Mouse (Mus musculus): ENCODE results near the gene Mrrf. TPM values are rescaled to one million over a fixed set of nuclear protein-coding genes. Genes with fewer than 3 reads are reported as not detected.

Gene Mrrf
- polyA plus RNA-seq, 1 experiment from 2014 or later, result 25.5 TPM

Other genes starting within 250 kb of the Mrrf start
- 4.2 and 5.0 TPM in 2 replicates for gene Ttll11, start 156.5 kb upstream of the Mrrf start, polyA plus RNA-seq (2016; fragmentation: Nextera tagmentation; extraction: Ambion mirVana)
- 161 and 178 TPM in 2 replicates for gene Ndufa8, start 87.0 kb upstream of the Mrrf start, polyA plus RNA-seq (2016; fragmentation: Nextera tagmentation; extraction: Ambion mirVana)
- 1.1 and 1.3 TPM in 2 replicates for gene Morn5, start 86.9 kb upstream of the Mrrf start, polyA plus RNA-seq (2016; fragmentation: Nextera tagmentation; extraction: Ambion mirVana)
- gene Lhx6, start 31.0 kb upstream of the Mrrf start, polyA plus RNA-seq (2016; fragmentation: Nextera tagmentation; extraction: Ambion mirVana), result 2.5 TPM in 2 replicates
- gene Rbm18, start 384 bp downstream of the Mrrf start, polyA plus RNA-seq (2016; fragmentation: Nextera tagmentation; extraction: Ambion mirVana), result 125 and 128 TPM in 2 replicates
- gene Ptgs1, start 94.0 kb downstream of the Mrrf start, polyA plus RNA-seq (2016; fragmentation: Nextera tagmentation; extraction: Ambion mirVana), result 3.9 and 4.4 TPM in 2 replicates
- gene Olfr338, start 237.1 kb downstream of the Mrrf start, polyA plus RNA-seq (2016; fragmentation: Nextera tagmentation; extraction: Ambion mirVana), result not detected in 2 replicates

All from midbrain, embryonic 12.5 days (tissue).